8 mouse cellular contexts compared by ENCODE assay signal in genomic region chr4:133015710-133016651, GRCm38 (mm10). TPM values are rescaled to one million over a fixed set of nuclear protein-coding genes. Genes with fewer than 3 reads are reported as not detected.
A peak's percentile ranks its signal among the peaks of the same experiment; 100 is the strongest.
DNase-seq lines count a peak whose midpoint lies in the region; ATAC-seq and TF ChIP-seq lines count a peak whose summit lies in the region.

No protein-coding gene starts in this region.

- no peak for TF ChIP-seq CTCF in lung, adult 2 months (IDR thresholded peaks at IDR 0.05; ENCODE audit: insufficient read depth, low read length)

- peak; percentile 41 to 75 for DNase-seq in adrenal gland, adult (ENCODE audit: inconsistent age in 2 of 2, low spot score in 1 of 2)
- no peak for DNase-seq in adrenal gland, adult 8-10 months
- no peak for DNase-seq in lung, adult 2 months
- DNase-seq in heart, postnatal 10 days, result peak; percentile 45 to 53
- DNase-seq in midbrain, embryonic 14.5 days, result peak; percentile 45
- DNase-seq in layer of hippocampus, postnatal 14 days (ENCODE audit: low spot score in 2 of 2), result no peak

- no peak for TF ChIP-seq POLR2A in lung, adult 2 months (IDR thresholded peaks at IDR 0.05; ENCODE audit: borderline replicate concordance, extremely low read depth, low read depth, low read length)

- peaks cover 2% of the 10 kb centered on the region; the same call in 1 of the 2 replicates for H3K27me3 ChIP-seq in lung, embryonic 16.5 days (ENCODE audit: control insufficient read depth, insufficient read depth, low read depth, low read length)
- no peaks in the 10 kb centered on the region; the same call in 1 of the 2 replicates for H3K27me3 ChIP-seq in midbrain, embryonic 14.5 days (ENCODE audit: control insufficient read depth, insufficient read depth, low read length)

- H3K27ac ChIP-seq in lung, embryonic 16.5 days (ENCODE audit: low read length), result peak overlapping the region; percentile 85
- H3K27ac ChIP-seq in midbrain, embryonic 14.5 days (replicated peaks; ENCODE audit: low read depth, low read length), result peak overlapping the region; percentile 33; the same call in 1 of the 2 replicates

- no peaks in the 10 kb centered on the region for H3K9me3 ChIP-seq in lung, embryonic 16.5 days (ENCODE audit: control insufficient read depth, low read length)
- H3K9me3 ChIP-seq in midbrain, embryonic 14.5 days (ENCODE audit: control insufficient read depth, low read length), result no peaks in the 10 kb centered on the region

- H3K4me3 ChIP-seq in lung, embryonic 16.5 days (ENCODE audit: low read length), result no peak overlapping the region
- no peak overlapping the region for H3K4me3 ChIP-seq in lung, adult 2 months (replicated peaks; ENCODE audit: extremely low read depth, low read depth, low read length)
- no peak overlapping the region for H3K4me3 ChIP-seq in midbrain, embryonic 14.5 days (replicated peaks; ENCODE audit: low read depth, low read length)

- 0 out of 2 replicates have a peak, but pooled peaks cover 2% of the 10 kb centered on the region for H3K36me3 ChIP-seq in lung, embryonic 16.5 days (ENCODE audit: control insufficient read depth, insufficient read depth, low read length)
- H3K36me3 ChIP-seq in midbrain, embryonic 14.5 days (ENCODE audit: control insufficient read depth, insufficient read depth, low read length), result no peaks in the 10 kb centered on the region

- peak overlapping the region; percentile 43; the same call in 1 of the 2 replicates for H3K9ac ChIP-seq in lung, embryonic 16.5 days (ENCODE audit: low read length)
- peak overlapping the region; percentile 38; the same call in 1 of the 2 replicates for H3K9ac ChIP-seq in midbrain, embryonic 14.5 days (replicated peaks; ENCODE audit: low read length)

- peak overlapping the region; percentile 18 for H3K4me2 ChIP-seq in lung, embryonic 16.5 days (ENCODE audit: low read depth, low read length)
- H3K4me2 ChIP-seq in midbrain, embryonic 14.5 days (ENCODE audit: low read length), result peak overlapping the region; percentile 98

- peak; percentile 3; the same call in 1 of the 2 replicates for ATAC-seq in lung, embryonic 16.5 days (ENCODE audit: low read depth)
- ATAC-seq in midbrain, embryonic 14.5 days (ENCODE audit: low FRiP score, low TSS enrichment), result no peak
- ATAC-seq in activated CD4-positive, CD25-positive, alpha-beta regulatory T cell, adult 4 months, result no peak

- intact Hi-C loops in heart, postnatal 10 days (cut with DNase I), result no loop called here

- 30% methylated on average over 9 of the region's 9 CpGs for WGBS in lung, embryonic 16.5 days
- WGBS in lung, adult 2 months, result 56% methylated on average over 9 of the region's 9 CpGs
- 36% methylated on average over 9 of the region's 9 CpGs for WGBS in midbrain, embryonic 14.5 days

- H3K4me1 ChIP-seq in lung, embryonic 16.5 days (replicated peaks; ENCODE audit: control insufficient read depth, insufficient read depth, low read length), result peaks cover 71% of the 10 kb centered on the region
- peaks cover 29% of the 10 kb centered on the region for H3K4me1 ChIP-seq in lung, adult 2 months (ENCODE audit: control insufficient read depth, insufficient read depth, low read length)
- H3K4me1 ChIP-seq in midbrain, embryonic 14.5 days (ENCODE audit: control insufficient read depth, insufficient read depth, low read length), result peaks cover 60% of the 10 kb centered on the region

RNA-seq across cellular contexts. Expression of gene Ahdc1, which starts 4.9 kb away (rescaled TPM):
- total RNA-seq in adrenal gland, adult 8-10 months (2022), result 100 to 1,000 TPM in 1 of 4 experiments, 10 to 100 TPM in 3; 72.0 to 109 (median 82.9) TPM
- 8.0 and 8.2 TPM in 2 replicates for polyA plus RNA-seq in lung, embryonic 16.5 days (2015; fragmentation: Nextera tagmentation; extraction: Ambion mirVana)
- polyA plus RNA-seq in lung, adult 2 months (2012; rRNA removed), result 25.8 and 28.7 TPM in 2 replicates
- 10 to 100 TPM; 54.0 to 63.0 TPM for total RNA-seq in heart, postnatal 10 days (2021)
- 13.0 and 15.3 TPM in 2 replicates for polyA plus RNA-seq in midbrain, embryonic 14.5 days (2014; fragmentation: Nextera tagmentation; extraction: Ambion mirVana)
- total RNA-seq in layer of hippocampus, postnatal 14 days (2021), result 10 to 100 TPM; 88.6 to 96.3 TPM
- polyA plus RNA-seq in activated CD4-positive, CD25-positive, alpha-beta regulatory T cell, adult 4 months (2017; shearing (Covaris generic)), result 1 to 10 TPM; 2.1 TPM

RNA-seq across cellular contexts. Expression of gene Fgr, which starts 42.1 kb away (rescaled TPM):
- under 1 TPM; 0.42 to 0.92 (median 0.64) TPM for total RNA-seq in adrenal gland, adult 8-10 months (2022)
- polyA plus RNA-seq in lung, embryonic 16.5 days (2015; fragmentation: Nextera tagmentation; extraction: Ambion mirVana), result 0.79 and 1.2 TPM in 2 replicates
- 10.7 and 19.1 TPM in 2 replicates for polyA plus RNA-seq in lung, adult 2 months (2012; rRNA removed)
- total RNA-seq in heart, postnatal 10 days (2021), result under 1 TPM; 0.19 to 0.40 TPM
- 0.08 TPM in 1 of 2 replicates, not detected in the other for polyA plus RNA-seq in midbrain, embryonic 14.5 days (2014; fragmentation: Nextera tagmentation; extraction: Ambion mirVana)
- not detected for total RNA-seq in layer of hippocampus, postnatal 14 days (2021)
- 1 to 10 TPM; 4.2 TPM for polyA plus RNA-seq in activated CD4-positive, CD25-positive, alpha-beta regulatory T cell, adult 4 months (2017; shearing (Covaris generic))

Comparison
In these comparisons a context has a peak if more than half of its experiments do, and no peak if none do; other contexts are left out.
1. DNase-seq: peak in adrenal gland, adult (2 of 2), heart, postnatal 10 days (2 of 2) and midbrain, embryonic 14.5 days (single experiment); none in adrenal gland, adult 8-10 months (single experiment), lung, adult 2 months (single experiment) and layer of hippocampus, postnatal 14 days (0 of 2).